Mouse (Mus musculus) midbrain, embryonic 13.5 days (tissue): ENCODE results near the gene Zbtb9. TPM values are rescaled to one million over a fixed set of nuclear protein-coding genes. Genes with fewer than 3 reads are reported as not detected.
"Not testable (repeated sequence)": the region's sequence is repeated elsewhere in the genome, so short reads cannot be mapped to it uniquely, and the experiment has no call there.

ENCODE experiments used
- ATAC-seq: fragments of 200-750 bp; cut with Nextera tagmentation; 2 replicates; pipeline ENCODE4 v1.8.0; 2017; ENCODE audit warnings: mild to moderate bottlenecking, moderate TSS enrichment, moderate library complexity
- H3K27ac ChIP-seq: fragments of 300-500 bp; sonication (generic); 2 replicates; pipeline ENCODE4 v1.5.1; 2015; ENCODE audit warnings: inconsistent platforms, mild to moderate bottlenecking, moderate library complexity
- H3K27me3 ChIP-seq: fragments of 300-500 bp; sonication (generic); 2 replicates; pipeline ENCODE4 v1.6.1; 2015; ENCODE audit warnings: mild to moderate bottlenecking, inconsistent platforms
- H3K36me3 ChIP-seq: fragments of 300-500 bp; sonication (generic); 2 replicates; pipeline ENCODE4 v1.6.1; 2015; ENCODE audit warnings: mild to moderate bottlenecking, inconsistent platforms
- H3K4me1 ChIP-seq: fragments of 300-500 bp; sonication (generic); replicated peaks from 2 replicates; pipeline ENCODE4 v1.6.1; 2015; ENCODE audit warnings: inconsistent platforms
- H3K4me2 ChIP-seq: fragments of 300-500 bp; sonication (generic); replicated peaks from 2 replicates; pipeline ENCODE4 v1.6.1; 2015; ENCODE audit warnings: moderate library complexity, mild to moderate bottlenecking, inconsistent platforms
- H3K4me3 ChIP-seq: fragments of 300-500 bp; sonication (generic); replicated peaks from 2 replicates; pipeline ENCODE4 v1.5.1; 2015; ENCODE audit warnings: mild to moderate bottlenecking, inconsistent platforms
- H3K9ac ChIP-seq: fragments of 300-500 bp; sonication (generic); replicated peaks from 2 replicates; pipeline ENCODE4 v1.6.1; 2015; ENCODE audit warnings: mild to moderate bottlenecking, inconsistent platforms
- H3K9me3 ChIP-seq: fragments of 300-500 bp; sonication (generic); 2 replicates; pipeline ENCODE4 v1.6.1; 2016; ENCODE audit warnings: mild to moderate bottlenecking, inconsistent platforms
- WGBS: fragments of 180-500 bp; shearing (Covaris S2); methylation state at CpG from one replicate; pipeline ENCODE4 v1.1.7; 2015; 5-methylcytosine and 5-hydroxymethylcytosine counted together
- polyA plus RNA-seq: library from polyadenylated mRNA; unstranded; fragments of >200 nt; fragmentation: Nextera tagmentation; extraction: Ambion mirVana; gene quantifications from 2 replicates; pipeline ENCODE4 v1.2.1, GENCODE M21; 2015

Gene Zbtb9
- polyA plus RNA-seq, result 18.9 and 20.8 TPM in 2 replicates

- Histone ChIP-seq H3K27ac (peak within 1 kb of the TSS; percentile 67), H3K27me3 (no peaks in the 10 kb centered on the region), H3K9ac (peak within 1 kb of the TSS; percentile 73), H3K4me3 (peak within 1 kb of the TSS; percentile 75), H3K4me2 (peak within 1 kb of the TSS; percentile 86), H3K36me3 (peaks cover 60% of the 10 kb centered on the region), H3K4me1 (peaks cover 54% of the 10 kb centered on the region), H3K9me3 (no peaks in the 10 kb centered on the region)
- ATAC-seq, result peak; percentile 99
- whole genome bisulfite sequencing, result under 1% methylated on average over 75 of the region's 75 CpGs
Observed at GRCm38 (mm10) chr17:26972703-26973574, at the start of gene Zbtb9. Zbtb9 (plus strand) TSS chr17:26973167.

GRCm38 (mm10) chr17:26925414-26925813 lies 47.6 kb upstream of the Zbtb9 start:
- H3K36me3 ChIP-seq, result peaks cover 48% of the 10 kb centered on the region
- ATAC-seq, result not testable (repeated sequence)

GRCm38 (mm10) chr17:26931795-26932194 lies 41.2 kb upstream of the Zbtb9 start:
- H3K27ac ChIP-seq, H3K9me3 ChIP-seq, H3K4me3 ChIP-seq, H3K9ac ChIP-seq, H3K27me3 ChIP-seq, H3K4me2 ChIP-seq: not testable (repeated sequence)
- WGBS, result 66% methylated on average over 7 of the region's 7 CpGs
- 0 out of 2 replicates have a peak, but pooled peaks have one; percentile 8 for ATAC-seq
- Histone ChIP-seq H3K4me1 (peaks cover 20% of the 10 kb centered on the region), H3K36me3 (peaks cover 47% of the 10 kb centered on the region)

More at GRCm38 (mm10) chr17:26925414-26925813, 47.6 kb upstream of the Zbtb9 start:
- H3K9ac ChIP-seq, H3K4me1 ChIP-seq, H3K4me3 ChIP-seq, H3K9me3 ChIP-seq, H3K27me3 ChIP-seq, H3K4me2 ChIP-seq, H3K27ac ChIP-seq: not testable (repeated sequence)
- WGBS, result 98% methylated on average over 9 of the region's 9 CpGs

GRCm38 (mm10) chr17:26932839-26933398 lies 40.0 kb upstream of the Zbtb9 start, which contains the start of gene Phf1:
Phf1 (plus strand) TSS chr17:26933052.
- peak; percentile 86 for ATAC-seq
- no peaks in the 10 kb centered on the region for H3K9me3 ChIP-seq
- H3K4me2 ChIP-seq, result peak within 1 kb of the TSS; percentile 94
- peak within 1 kb of the TSS; percentile 72 for H3K4me3 ChIP-seq
- H3K4me1 ChIP-seq, result peaks cover 28% of the 10 kb centered on the region
- H3K27me3 ChIP-seq, result no peaks in the 10 kb centered on the region
- peak within 1 kb of the TSS; percentile 88 for H3K9ac ChIP-seq
- H3K36me3 ChIP-seq, result peaks cover 46% of the 10 kb centered on the region
- under 1% methylated on average over 41 of the region's 43 CpGs for WGBS
- H3K27ac ChIP-seq, result peak within 1 kb of the TSS; percentile 82

- peak; percentile 51 for ATAC-seq
- peak overlapping the region; percentile 72 for H3K4me3 ChIP-seq
- WGBS, result 9% methylated on average over 13 of the region's 13 CpGs
- no peaks in the 10 kb centered on the region for H3K9me3 ChIP-seq
- H3K36me3 ChIP-seq, result peaks cover 45% of the 10 kb centered on the region
- peak overlapping the region; percentile 82 for H3K27ac ChIP-seq
- H3K9ac ChIP-seq, result peak overlapping the region; percentile 88
- no peaks in the 10 kb centered on the region for H3K27me3 ChIP-seq
- H3K4me1 ChIP-seq, result peaks cover 33% of the 10 kb centered on the region
- H3K4me2 ChIP-seq, result peak overlapping the region; percentile 94
Observed at GRCm38 (mm10) chr17:26933419-26933818, 39.5 kb upstream of the Zbtb9 start.

- H3K27ac ChIP-seq, result no peak overlapping the region
- peak overlapping the region; percentile 94 for H3K4me2 ChIP-seq
- peaks cover 39% of the 10 kb centered on the region for H3K36me3 ChIP-seq
- H3K4me3 ChIP-seq, result peak overlapping the region; percentile 72
- no peaks in the 10 kb centered on the region for H3K9me3 ChIP-seq
- 81% methylated on average over 16 of the region's 16 CpGs for WGBS
- H3K4me1 ChIP-seq, result peaks cover 38% of the 10 kb centered on the region
- H3K27me3 ChIP-seq, result no peaks in the 10 kb centered on the region
- ATAC-seq, result no peak
- H3K9ac ChIP-seq, result peak overlapping the region; percentile 88
Observed at GRCm38 (mm10) chr17:26933885-26934827, 38.8 kb upstream of the Zbtb9 start.

- Histone ChIP-seq H3K27me3 (no peaks in the 10 kb centered on the region), H3K9ac (0 out of 2 replicates have a peak overlapping the region, but pooled peaks have one; percentile 3), H3K36me3 (peaks cover 39% of the 10 kb centered on the region), H3K9me3 (no peaks in the 10 kb centered on the region), H3K27ac (no peak overlapping the region), H3K4me1 (peaks cover 41% of the 10 kb centered on the region), H3K4me2 (no peak overlapping the region), H3K4me3 (no peak overlapping the region)
- WGBS, result 90% methylated on average over 9 of the region's 9 CpGs
- no peak for ATAC-seq
Observed at GRCm38 (mm10) chr17:26935027-26935426, 37.9 kb upstream of the Zbtb9 start.

- 85% methylated on average over 12 of the region's 12 CpGs for WGBS
- Histone ChIP-seq H3K4me1 (peaks cover 52% of the 10 kb centered on the region), H3K4me2 (no peak overlapping the region), H3K9me3 (no peaks in the 10 kb centered on the region), H3K27me3 (no peaks in the 10 kb centered on the region), H3K36me3 (peaks cover 33% of the 10 kb centered on the region), H3K27ac (no peak overlapping the region), H3K4me3 (no peak overlapping the region), H3K9ac (no peak overlapping the region)
- no peak for ATAC-seq
Observed at GRCm38 (mm10) chr17:26936453-26936852, 36.5 kb upstream of the Zbtb9 start.

GRCm38 (mm10) chr17:26936921-26937695 lies 35.9 kb upstream of the Zbtb9 start:
- Histone ChIP-seq H3K27me3 (no peaks in the 10 kb centered on the region), H3K9me3 (no peaks in the 10 kb centered on the region), H3K4me2 (no peak overlapping the region), H3K4me3 (no peak overlapping the region), H3K9ac (no peak overlapping the region), H3K4me1 (peaks cover 57% of the 10 kb centered on the region), H3K27ac (no peak overlapping the region), H3K36me3 (peaks cover 33% of the 10 kb centered on the region)
- ATAC-seq, result no peak
- 88% methylated on average over 15 of the region's 15 CpGs for WGBS

- Histone ChIP-seq H3K27me3 (no peaks in the 10 kb centered on the region), H3K36me3 (peaks cover 33% of the 10 kb centered on the region), H3K27ac (peak overlapping the region; percentile 65), H3K4me1 (peaks cover 61% of the 10 kb centered on the region), H3K9ac (peak overlapping the region; percentile 79), H3K4me2 (peak overlapping the region; percentile 95), H3K4me3 (peak overlapping the region; percentile 56), H3K9me3 (no peaks in the 10 kb centered on the region)
- no peak for ATAC-seq
- WGBS, result 58% methylated on average over 16 of the region's 16 CpGs
Observed at GRCm38 (mm10) chr17:26937883-26938695, 34.9 kb upstream of the Zbtb9 start.
